Mouse (Mus musculus) adrenal gland, adult 10 weeks (tissue): ENCODE data around the gene Ece1. TPM values are rescaled to one million over a fixed set of nuclear protein-coding genes. Genes with fewer than 3 reads are reported as not detected.

Experiments used
- polyA plus RNA-seq: library from polyadenylated mRNA; stranded (reverse); fragments of 350-450 nt; fragmentation: Illumina TruSeq; extraction: RNeasy Lipid Tissue Mini Kit (QIAGEN cat#74804); gene quantifications from one replicate; pipeline ENCODE4 v1.2.3, GENCODE M21; 2014; ENCODE audit warnings: low read depth, low replicate concordance

Ece1 gene
- polyA plus RNA-seq = 29.3 TPM

GRCm38 (mm10) chr4:137862019-137862418 is at the start of gene Ece1:
Gene Ece1, plus strand, starts transcription at chr4:137862237.

GRCm38 (mm10) chr4:137992890-137993289 is 130.9 kb downstream of the Ece1 start, which contains the start of gene Eif4g3:
Gene Eif4g3, plus strand, starts transcription at chr4:137993022.

Other genes starting within 250 kb of the Ece1 start
- gene Rap1gap, start 197.5 kb upstream of the Ece1 start, polyA plus RNA-seq = 2.2 TPM
- gene Alpl, start 65.9 kb upstream of the Ece1 start, polyA plus RNA-seq = 0.87 TPM
- gene Eif4g3, start 130.8 kb downstream of the Ece1 start, polyA plus RNA-seq = 109 TPM